Mouse (Mus musculus): ENCODE results near the gene Rps11.
"Not testable (repeated sequence)": the region's sequence is repeated elsewhere in the genome, so short reads cannot be mapped to it uniquely, and the experiment has no call there.

Rps11 gene

DNA sequence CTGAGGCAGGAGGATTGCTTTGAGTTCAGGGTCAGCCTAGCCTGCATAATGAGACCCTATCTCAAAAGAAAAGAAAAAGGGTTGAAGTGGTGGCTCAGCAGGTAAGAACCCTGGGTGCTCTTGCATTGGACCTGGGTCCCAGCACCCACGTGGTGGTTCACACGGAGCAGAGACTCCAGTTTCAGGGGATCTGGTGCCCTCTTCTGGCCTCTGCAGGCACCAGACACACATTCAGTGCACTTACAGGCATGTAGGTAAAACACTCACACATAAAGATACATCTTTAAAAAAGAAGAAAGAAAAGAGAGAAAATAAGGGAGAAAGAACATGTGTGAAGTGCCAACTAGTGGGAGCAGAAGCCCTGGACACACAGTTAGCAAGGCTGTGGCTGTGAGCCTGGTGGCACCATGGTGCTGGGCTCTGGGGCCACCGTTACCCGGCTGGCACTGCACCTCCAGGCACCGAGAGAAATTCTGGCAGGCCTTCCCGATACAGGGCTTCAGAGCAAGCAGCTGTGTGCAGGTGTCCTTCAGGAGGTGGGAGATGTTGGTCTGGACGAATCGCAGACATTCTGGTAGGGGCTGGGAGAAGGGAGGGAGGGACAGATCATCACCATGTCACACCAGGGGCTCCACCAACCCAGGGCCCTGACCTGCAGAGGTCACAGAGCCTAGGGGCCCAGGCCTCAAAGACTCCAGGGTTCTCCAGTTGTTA is 9.4 kb upstream of the Rps11 start:
- in situ Hi-C loops (cut with MboI, MseI), result no loop called here

DNA sequence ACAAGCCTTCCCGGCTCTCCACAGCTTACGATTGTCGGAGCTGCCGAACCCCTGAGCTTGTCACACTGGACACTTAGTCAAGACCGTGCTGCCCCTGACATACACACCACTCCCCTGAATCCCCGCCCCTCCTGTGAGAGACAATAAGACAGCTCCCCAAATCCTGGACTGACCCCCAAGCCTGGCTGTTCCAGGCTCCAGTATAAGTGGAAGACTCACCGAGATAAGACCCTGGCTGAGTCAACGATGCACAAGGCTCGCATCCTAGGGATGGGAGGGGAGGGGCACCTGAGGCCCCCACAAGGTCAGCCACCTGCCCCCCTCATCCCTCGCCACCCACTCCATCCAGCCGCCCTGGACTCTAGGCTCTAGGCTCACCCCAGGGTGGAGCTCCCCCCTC is 7.6 kb upstream of the Rps11 start:
- in situ Hi-C loops (cut with MboI, MseI), result no loop called here

- in situ Hi-C loops (cut with MboI, MseI), result no loop called here
Observed at GRCm38 (mm10) chr7:45129776-45130512, 5.7 kb upstream of the Rps11 start.

DNA sequence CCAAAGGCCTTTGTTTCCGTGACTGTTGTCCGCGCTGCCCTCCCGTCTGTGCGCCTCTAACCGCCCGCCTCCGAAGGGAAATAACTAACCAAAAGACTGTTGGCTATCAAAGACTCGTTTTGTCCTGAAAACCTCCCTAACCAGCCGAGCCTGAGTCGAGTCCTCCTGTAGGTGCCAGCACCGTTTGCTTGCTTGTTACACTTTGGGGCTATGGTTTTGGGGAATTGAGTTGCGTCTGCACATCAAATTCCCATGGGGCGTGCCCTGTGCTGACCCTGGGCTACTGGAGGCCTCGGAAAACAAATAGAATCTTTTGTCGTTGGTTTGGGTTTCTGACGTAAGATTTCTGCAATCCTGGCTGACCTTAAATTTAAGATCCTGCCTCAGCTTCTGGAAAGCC is 5.1 kb upstream of the Rps11 start:
- in situ Hi-C loops (cut with MboI, MseI), result no loop called here

GRCm38 (mm10) chr7:45128624-45129246 is 4.5 kb upstream of the Rps11 start, which contains the start of gene Rpl13a:
Rpl13a (minus strand) TSS chr7:45128761.
- in situ Hi-C loops (cut with MboI, MseI), result no loop called here

DNA sequence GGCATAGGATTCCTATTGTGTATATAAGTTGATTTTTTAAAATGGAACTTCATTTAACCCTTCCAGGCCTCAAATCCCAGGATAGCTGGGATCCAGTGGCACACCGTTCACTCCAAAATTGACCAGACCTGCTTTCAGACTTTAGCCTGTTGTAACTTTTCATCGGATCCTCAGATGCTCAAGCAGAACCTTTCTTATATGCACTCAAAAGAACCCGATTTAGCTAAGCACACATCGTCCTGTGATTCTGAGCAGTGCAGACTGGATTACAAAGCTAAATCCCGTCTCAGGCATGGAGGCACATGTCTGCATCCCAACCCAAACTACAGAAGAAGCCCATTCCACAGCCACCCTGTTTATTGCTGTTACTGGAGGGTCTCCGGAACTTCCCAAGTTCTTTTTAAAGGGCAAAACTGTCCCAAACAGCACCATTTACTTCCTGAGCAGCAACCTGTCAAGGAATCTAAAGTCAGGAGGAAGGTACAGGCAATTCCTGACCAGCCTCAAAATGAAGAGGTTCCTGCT is 3.5 kb upstream of the Rps11 start:
- in situ Hi-C loops (cut with MboI, MseI), result no loop called here

DNA sequence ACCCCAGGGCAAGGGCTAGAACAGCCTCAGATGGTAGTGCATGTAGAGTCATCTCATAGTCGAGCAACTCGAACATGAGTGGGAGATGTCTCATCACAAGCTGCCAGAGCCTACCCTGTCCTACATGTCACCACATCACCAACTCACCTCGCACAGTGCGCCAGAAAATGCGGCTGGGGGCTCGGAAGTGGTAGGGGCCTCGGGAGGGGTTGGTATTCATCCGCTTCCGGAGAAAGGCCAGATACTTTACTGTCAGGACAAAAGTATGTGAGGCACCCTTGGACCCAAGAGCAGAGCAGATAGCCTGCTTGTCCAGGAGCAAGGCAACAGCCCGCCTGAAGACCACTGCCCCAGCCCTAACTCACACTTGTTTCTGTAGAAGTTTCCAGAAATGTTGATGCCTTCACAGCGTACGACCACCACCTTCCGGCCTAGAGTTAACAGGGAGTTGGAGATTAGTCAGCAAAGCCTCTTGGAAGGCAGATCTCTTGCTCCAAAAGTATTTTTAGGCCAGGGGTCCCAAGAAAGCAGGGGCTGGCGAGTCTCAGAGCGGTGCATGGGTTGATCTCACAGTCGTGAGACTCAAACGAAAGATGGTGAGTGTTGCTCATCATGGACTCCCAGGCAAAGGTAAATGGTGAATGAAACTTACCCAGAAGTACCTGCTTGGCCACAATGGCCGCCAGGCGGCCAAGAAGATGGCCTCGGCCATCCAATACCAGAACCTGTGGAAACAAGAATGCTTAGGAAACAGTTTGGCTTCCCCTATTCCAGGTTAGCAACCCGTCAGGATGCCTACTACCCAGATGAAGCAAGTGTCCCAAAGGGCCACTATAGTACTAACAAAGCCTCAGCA is 2.8 kb upstream of the Rps11 start:
- in situ Hi-C loops (cut with MboI, MseI), result no loop called here

- in situ Hi-C loops (cut with MboI, MseI), result no loop called here
Observed at GRCm38 (mm10) chr7:45126147-45126843, 2.1 kb upstream of the Rps11 start.

DNA sequence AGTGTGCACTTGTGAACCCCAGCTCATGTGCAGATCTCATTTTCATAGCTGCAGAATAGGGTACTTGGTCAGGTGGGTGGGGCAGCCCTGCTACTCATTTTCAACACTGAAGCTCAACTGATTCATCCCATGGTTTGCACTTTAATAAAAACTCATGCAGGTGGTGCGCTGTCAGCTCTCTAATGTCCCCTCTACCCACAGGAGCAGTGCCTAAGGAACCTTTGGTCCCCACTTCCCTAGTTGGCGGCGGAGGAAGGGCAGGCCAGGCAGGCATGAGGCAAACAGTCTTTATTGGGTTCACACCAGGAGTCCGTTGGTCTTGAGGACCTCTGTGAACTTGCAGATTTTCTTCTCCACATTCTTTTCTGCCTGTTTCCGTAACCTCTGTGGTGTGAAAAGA is 1.4 kb upstream of the Rps11 start:
- in situ Hi-C loops (cut with MboI, MseI), result not testable (repeated sequence)

DNA sequence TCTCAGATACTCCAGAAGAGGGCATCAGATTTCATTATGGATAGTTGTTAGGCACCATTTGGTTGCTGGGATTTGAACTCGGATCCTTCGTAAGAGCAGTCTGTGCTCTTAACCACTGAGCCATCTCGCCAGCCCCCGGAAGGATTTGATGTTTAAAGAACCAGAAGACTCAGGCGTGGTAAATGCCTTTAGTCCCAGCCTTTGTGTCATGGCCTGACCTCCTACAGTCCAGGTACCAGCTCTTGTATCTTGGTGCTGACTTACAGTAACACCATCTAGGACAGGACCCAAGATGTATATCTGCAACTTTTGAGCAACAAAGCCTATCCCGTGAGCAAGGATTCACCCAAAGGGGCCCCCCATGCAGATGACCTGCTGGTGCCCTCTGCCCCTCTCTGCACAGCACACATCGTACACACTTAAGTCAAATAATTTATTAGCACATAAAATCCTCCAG is 933 bp upstream of the Rps11 start:
- in situ Hi-C loops (cut with MboI, MseI), result no loop called here

DNA sequence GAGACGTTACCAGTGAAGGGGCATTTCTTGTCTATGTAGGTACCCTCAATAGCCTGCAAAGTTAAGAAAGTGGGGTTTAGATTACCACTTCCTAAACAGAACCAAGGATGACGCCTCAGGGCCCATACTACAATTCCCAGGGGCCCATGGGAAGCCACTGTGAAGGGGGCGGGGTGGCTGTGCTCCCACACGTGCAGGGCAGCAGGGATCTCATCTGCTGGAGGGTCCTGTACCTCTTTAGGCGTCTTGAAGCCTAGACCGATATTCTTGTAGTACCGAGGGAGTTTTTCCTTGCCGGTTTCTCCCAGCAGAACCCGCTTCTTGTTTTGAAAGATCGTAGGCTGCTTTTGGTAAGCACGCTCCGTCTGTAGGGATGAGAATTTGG is 1.1 kb downstream of the Rps11 start:
- in situ Hi-C loops (cut with MboI, MseI), result loop anchor here (5.0 kb wide), 1 partner anchor 36 kb away; no protein-coding TSS in a partner anchor

GRCm38 (mm10) chr7:45122561-45123185 is 1.6 kb downstream of the Rps11 start:
- in situ Hi-C loops (cut with MboI, MseI), result loop anchor here (5.0 kb wide), 1 partner anchor 35 kb away; no protein-coding TSS in a partner anchor

DNA sequence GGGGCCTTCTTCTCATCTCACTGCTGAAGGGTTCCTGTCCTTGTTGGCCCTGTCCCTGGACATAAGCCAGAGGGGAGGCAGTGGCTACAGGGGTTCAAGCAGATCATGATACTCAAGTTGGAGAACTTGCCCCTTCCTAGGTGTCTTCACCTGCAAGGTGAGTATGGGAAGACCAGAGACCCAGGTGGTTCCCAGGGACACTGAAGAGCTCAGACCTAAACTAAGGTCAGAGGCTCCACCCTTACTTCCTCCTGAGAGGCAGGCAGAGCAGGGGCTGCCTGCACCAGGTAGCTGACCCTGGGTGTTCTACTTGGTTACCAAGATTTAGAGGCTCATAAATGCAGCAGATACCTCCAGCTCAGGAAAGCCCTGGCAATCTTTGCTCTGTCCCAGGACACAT is 2.3 kb downstream of the Rps11 start:
- in situ Hi-C loops (cut with MboI, MseI), result loop anchor here (5.0 kb wide), 1 partner anchor 35 kb away; no protein-coding TSS in a partner anchor

GRCm38 (mm10) chr7:45121404-45121803 is 2.8 kb downstream of the Rps11 start:
- in situ Hi-C loops (cut with MboI, MseI), result loop anchor here (5.0 kb wide), 1 partner anchor 34 kb away; no protein-coding TSS in a partner anchor

GRCm38 (mm10) chr7:45119780-45120709 is 4.2 kb downstream of the Rps11 start:
- in situ Hi-C loops (cut with MboI, MseI), result loop anchor here (5.0 to 10.0 kb wide), 2 partner anchors 33 to 735 kb away; partner anchors contain the start of genes 1700008O03Rik and Syt3

GRCm38 (mm10) chr7:45118336-45118735 is 5.9 kb downstream of the Rps11 start:
- in situ Hi-C loops (cut with MboI, MseI), result loop anchor here (10.0 kb wide), 1 partner anchor 734 kb away; the partner anchor contains the start of genes 1700008O03Rik and Syt3

DNA sequence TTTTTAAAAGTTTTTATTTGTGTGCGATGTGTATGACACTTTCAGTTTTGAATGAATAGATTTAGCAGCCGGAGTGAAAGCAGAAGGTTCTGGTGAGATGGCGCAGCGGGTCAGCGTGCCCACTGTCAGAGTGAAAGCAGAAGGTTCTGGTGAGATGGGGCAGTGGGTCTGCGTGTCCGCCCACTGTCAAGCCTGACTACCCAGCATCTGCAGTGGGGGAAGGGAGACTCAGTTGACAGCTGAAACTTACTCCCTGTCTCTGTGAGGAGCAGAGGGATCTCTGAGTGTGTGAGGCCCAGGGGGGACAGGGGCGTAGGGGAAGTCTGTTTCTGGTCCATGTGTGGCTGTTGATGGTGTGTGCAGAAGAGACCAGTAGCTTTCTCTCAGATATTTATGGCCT is 6.7 kb downstream of the Rps11 start:
- in situ Hi-C loops (cut with MboI, MseI), result loop anchor here (10.0 kb wide), 1 partner anchor 733 kb away; the partner anchor contains the start of genes 1700008O03Rik and Syt3

- in situ Hi-C loops (cut with MboI, MseI), result loop anchor here (10.0 kb wide), 1 partner anchor 729 kb away; the partner anchor contains the start of genes 1700008O03Rik and Syt3
Observed at GRCm38 (mm10) chr7:45113476-45113875, 10.8 kb downstream of the Rps11 start.
